Mouse (Mus musculus) E14TG2a.4 (cell line): ENCODE measurements around the gene Qtrt2.

Source experiments
- H3K27me3 ChIP-seq: 2 replicates; pipeline ENCODE4 v1.6.1; 2014; ENCODE audit warnings: low read length, control low read depth; ENCODE audit not compliant: insufficient read depth
- H3K36me3 ChIP-seq: 2 replicates; pipeline ENCODE4 v1.6.1; 2014; ENCODE audit warnings: low read length, control low read depth; ENCODE audit not compliant: insufficient read depth
- H3K4me1 ChIP-seq: replicated peaks from 2 replicates; pipeline ENCODE4 v1.6.1; 2014; ENCODE audit warnings: low read depth, low read length, control low read depth
- H3K4me3 ChIP-seq: replicated peaks from 2 replicates; pipeline ENCODE4 v1.5.1; 2014; ENCODE audit warnings: mild to moderate bottlenecking, low read length
- H3K9me3 ChIP-seq: 2 replicates; pipeline ENCODE4 v1.6.1; 2014; ENCODE audit warnings: low read length, control low read depth
- CTCF ChIP-seq: conservative IDR thresholded peaks from 2 replicates; pipeline ENCODE4 v1.5.1; 2014; ENCODE audit warnings: low read length
- NANOG ChIP-seq: IDR thresholded peaks from 2 replicates; pipeline ENCODE4 v1.6.1; 2014; ENCODE audit warnings: borderline replicate concordance, low read length, mixed read lengths
- POU5F1 ChIP-seq: IDR thresholded peaks from 2 replicates; pipeline ENCODE4 v1.6.1; 2014; ENCODE audit warnings: low read length, borderline replicate concordance

Gene Qtrt2

GRCm38 (mm10) chr16:43879769-43880168, 46.8 kb downstream of the Qtrt2 start:
- H3K27me3 ChIP-seq: no peaks in the 10 kb centered on the region
- peaks cover 63% of the 10 kb centered on the region for H3K36me3 ChIP-seq

GRCm38 (mm10) chr16:43871419-43871818, 55.2 kb downstream of the Qtrt2 start:
- H3K36me3 ChIP-seq: peaks cover 94% of the 10 kb centered on the region
- peaks cover 14% of the 10 kb centered on the region for H3K9me3 ChIP-seq
- H3K4me1 ChIP-seq: peaks cover 10% of the 10 kb centered on the region; the same call in 1 of the 2 replicates
- no peaks in the 10 kb centered on the region for H3K27me3 ChIP-seq
- no peak for TF ChIP-seq CTCF
- TF ChIP-seq NANOG: no peak
- no peak for TF ChIP-seq POU5F1
- no peak overlapping the region for H3K4me3 ChIP-seq

More at GRCm38 (mm10) chr16:43879769-43880168, 46.8 kb downstream of the Qtrt2 start:
- no peaks in the 10 kb centered on the region for H3K9me3 ChIP-seq
- H3K4me3 ChIP-seq: no peak overlapping the region
- TF ChIP-seq CTCF (no peak), POU5F1 (no peak), NANOG (no peak)
- peaks cover 9% of the 10 kb centered on the region for H3K4me1 ChIP-seq

GRCm38 (mm10) chr16:43869805-43870204, 56.8 kb downstream of the Qtrt2 start:
- Histone ChIP-seq H3K27me3 (no peaks in the 10 kb centered on the region), H3K9me3 (peaks cover 14% of the 10 kb centered on the region), H3K4me1 (peaks cover 8% of the 10 kb centered on the region; the same call in 1 of the 2 replicates), H3K4me3 (no peak overlapping the region), H3K36me3 (peaks cover 81% of the 10 kb centered on the region)
- TF ChIP-seq POU5F1 (no peak), CTCF (no peak), NANOG (no peak)

- peaks cover 7% of the 10 kb centered on the region for H3K4me1 ChIP-seq
- no peak for TF ChIP-seq CTCF
- no peak for TF ChIP-seq POU5F1
- no peak for TF ChIP-seq NANOG
- peaks cover 31% of the 10 kb centered on the region for H3K36me3 ChIP-seq
- H3K27me3 ChIP-seq: no peaks in the 10 kb centered on the region
- no peak overlapping the region for H3K4me3 ChIP-seq
- H3K9me3 ChIP-seq: no peaks in the 10 kb centered on the region
Measured at GRCm38 (mm10) chr16:43860624-43861023, 66.0 kb downstream of the Qtrt2 start.

- H3K4me3 ChIP-seq: no peak overlapping the region
Measured at GRCm38 (mm10) chr16:43858941-43859476, 67.6 kb downstream of the Qtrt2 start.

GRCm38 (mm10) chr16:43849839-43850238, 76.8 kb downstream of the Qtrt2 start:
- Histone ChIP-seq H3K4me3 (no peak overlapping the region), H3K27me3 (no peaks in the 10 kb centered on the region), H3K4me1 (peaks cover 12% of the 10 kb centered on the region), H3K36me3 (no peaks in the 10 kb centered on the region), H3K9me3 (0 out of 2 replicates have a peak, but pooled peaks cover 3% of the 10 kb centered on the region)
- no peak for TF ChIP-seq NANOG
- TF ChIP-seq CTCF: no peak
- TF ChIP-seq POU5F1: no peak

More at GRCm38 (mm10) chr16:43858941-43859476, 67.6 kb downstream of the Qtrt2 start:
- Histone ChIP-seq H3K36me3 (peaks cover 25% of the 10 kb centered on the region), H3K4me1 (peaks cover 19% of the 10 kb centered on the region), H3K27me3 (0 out of 2 replicates have a peak, but pooled peaks cover 4% of the 10 kb centered on the region), H3K9me3 (no peaks in the 10 kb centered on the region)
- no peak for TF ChIP-seq POU5F1

GRCm38 (mm10) chr16:43841236-43841635, 85.4 kb downstream of the Qtrt2 start:
- Histone ChIP-seq H3K4me3 (no peak overlapping the region), H3K9me3 (no peaks in the 10 kb centered on the region), H3K36me3 (no peaks in the 10 kb centered on the region), H3K4me1 (no peaks in the 10 kb centered on the region), H3K27me3 (no peaks in the 10 kb centered on the region)
- TF ChIP-seq CTCF (no peak), POU5F1 (no peak), NANOG (no peak)

GRCm38 (mm10) chr16:43831957-43832356, 94.7 kb downstream of the Qtrt2 start:
- Histone ChIP-seq H3K4me1 (no peaks in the 10 kb centered on the region), H3K36me3 (no peaks in the 10 kb centered on the region), H3K4me3 (no peak overlapping the region), H3K27me3 (no peaks in the 10 kb centered on the region), H3K9me3 (no peaks in the 10 kb centered on the region)
- no peak for TF ChIP-seq NANOG
- TF ChIP-seq CTCF: no peak
- TF ChIP-seq POU5F1: no peak

- no peaks in the 10 kb centered on the region for H3K9me3 ChIP-seq
- H3K36me3 ChIP-seq: no peaks in the 10 kb centered on the region
- no peak for TF ChIP-seq CTCF
- TF ChIP-seq NANOG: no peak
- no peak for TF ChIP-seq POU5F1
- no peaks in the 10 kb centered on the region for H3K27me3 ChIP-seq
- no peak overlapping the region for H3K4me3 ChIP-seq
- H3K4me1 ChIP-seq: no peaks in the 10 kb centered on the region
Measured at GRCm38 (mm10) chr16:43827492-43827891, 99.1 kb downstream of the Qtrt2 start.
